Mouse (Mus musculus) liver (tissue): ENCODE data around the gene Lrrc74a.

ENCODE experiments used
- DNase-seq: peaks from one replicate; pipeline ENCODE4 v3.0.0-alpha.2; 2020; ENCODE audit warnings: mixed read lengths

Gene Lrrc74a

DNA sequence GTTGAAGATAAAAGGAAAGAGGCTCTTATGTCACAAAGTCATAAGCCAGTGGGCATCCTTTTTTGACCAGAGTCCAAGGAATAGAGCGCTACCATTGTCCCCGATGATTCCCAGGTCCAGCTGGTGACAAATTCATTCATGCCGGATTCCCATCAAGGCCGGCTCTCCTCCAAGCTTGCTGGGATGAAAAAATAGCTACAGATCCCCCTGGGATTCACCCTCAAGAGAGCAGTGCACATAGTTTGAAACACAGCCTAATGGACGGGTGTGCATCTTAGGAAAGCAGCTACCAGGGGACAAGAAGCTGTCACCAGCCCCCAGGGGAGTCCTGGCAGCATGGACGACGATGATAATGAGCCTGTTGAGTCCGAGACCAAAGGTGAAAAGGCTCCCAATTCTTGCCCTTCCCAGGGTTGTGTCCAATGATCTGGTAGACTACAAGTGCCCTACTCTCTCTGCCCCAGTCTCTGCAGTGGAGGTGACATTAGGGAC, at the start of gene Lrrc74a:
Gene Lrrc74a (plus strand): TSS at position 51 of the 492 bp plus-strand sequence.
- no peak for DNase-seq

DNA sequence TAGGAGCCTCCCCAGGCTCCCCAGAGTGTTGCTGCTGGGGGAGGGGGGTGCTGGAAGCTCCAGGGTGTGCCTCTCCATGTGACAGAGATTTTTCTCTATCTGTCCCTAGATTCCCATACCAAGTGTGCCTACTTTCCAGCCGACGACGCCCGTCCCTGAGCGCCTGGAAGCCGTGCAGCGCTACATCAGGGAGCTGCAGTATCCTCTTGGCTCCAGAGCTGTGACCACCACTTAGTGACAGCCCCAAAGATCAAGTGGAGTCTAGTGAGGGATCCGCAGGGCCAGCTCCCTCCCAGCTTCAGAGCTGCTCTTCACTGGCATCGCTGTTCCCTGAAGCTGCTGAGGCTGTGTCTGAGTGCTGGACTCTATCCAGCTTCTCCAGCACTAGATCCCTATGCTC, 48.9 kb upstream of the Lrrc74a start:
- DNase-seq: no peak

DNA sequence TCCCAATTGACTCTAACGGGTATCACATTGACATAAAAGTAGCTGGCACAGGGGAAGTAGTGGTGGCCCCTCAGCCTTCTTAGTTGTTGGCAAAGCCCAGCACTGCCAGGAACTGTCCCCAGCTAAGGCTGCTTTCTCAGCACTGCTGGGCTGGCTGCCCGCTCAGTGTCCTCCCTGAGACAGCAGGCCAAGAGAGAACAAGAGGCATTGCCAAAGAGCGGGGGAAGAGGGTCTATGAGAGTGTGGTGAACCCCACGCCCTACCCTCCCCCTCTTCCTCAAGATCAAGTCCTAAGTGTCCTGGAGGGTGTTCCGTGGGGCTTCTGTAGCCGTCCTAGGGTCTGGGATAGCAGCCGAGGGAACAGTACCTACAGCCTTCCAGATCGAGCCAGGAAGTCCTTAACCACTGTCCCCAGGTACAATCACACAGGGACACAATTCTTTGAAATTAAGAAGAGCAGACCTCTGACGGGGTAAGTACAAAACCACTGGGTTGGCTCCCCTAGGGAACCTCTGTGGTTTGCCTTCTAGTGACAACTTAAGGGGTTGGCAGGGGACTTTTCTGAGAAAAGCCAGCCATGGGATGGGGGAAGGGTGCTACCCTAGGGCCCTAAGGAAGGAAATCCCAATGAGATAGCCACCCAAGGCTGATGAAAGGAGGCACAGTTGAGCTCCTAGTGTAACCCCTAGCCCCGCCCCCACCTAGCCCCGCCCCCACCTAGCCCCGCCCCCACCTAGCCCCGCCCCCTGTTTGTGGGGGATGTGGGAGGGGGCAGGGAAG, 47.4 kb upstream of the Lrrc74a start:
- peak; percentile 26 for DNase-seq

DNA sequence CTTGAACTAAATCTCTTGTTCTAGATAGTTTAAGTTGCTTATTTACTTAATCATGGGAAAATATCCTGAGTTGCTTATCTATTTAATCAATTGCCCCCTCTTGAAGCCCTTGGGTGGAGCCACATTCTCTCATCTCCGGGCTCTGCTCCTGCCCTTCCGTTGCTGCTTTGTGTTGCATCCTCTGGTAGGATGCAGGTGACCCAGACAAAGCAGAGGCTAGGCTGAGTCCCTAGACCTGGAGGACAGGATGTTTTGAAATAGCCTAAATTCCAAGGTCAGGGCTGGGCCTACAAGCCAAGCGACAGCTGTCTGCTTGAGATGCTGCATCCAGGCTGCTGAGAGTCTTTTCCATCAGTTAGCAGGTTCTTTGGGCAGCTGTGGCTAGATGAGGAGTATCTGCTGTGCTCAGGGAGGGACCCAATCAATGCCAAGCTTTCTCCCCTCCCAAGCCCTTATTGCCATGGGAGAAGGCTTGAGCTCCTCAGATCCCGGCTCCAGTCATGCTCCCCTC, 46.7 kb upstream of the Lrrc74a start:
- no peak for DNase-seq

GRCm38 (mm10) chr12:86687971-86688573, 46.1 kb upstream of the Lrrc74a start:
- DNase-seq: peak; percentile 30

GRCm38 (mm10) chr12:86688917-86689316, 45.3 kb upstream of the Lrrc74a start:
- DNase-seq: no peak

GRCm38 (mm10) chr12:86690700-86691485, 43.3 kb upstream of the Lrrc74a start:
- no peak for DNase-seq

DNA sequence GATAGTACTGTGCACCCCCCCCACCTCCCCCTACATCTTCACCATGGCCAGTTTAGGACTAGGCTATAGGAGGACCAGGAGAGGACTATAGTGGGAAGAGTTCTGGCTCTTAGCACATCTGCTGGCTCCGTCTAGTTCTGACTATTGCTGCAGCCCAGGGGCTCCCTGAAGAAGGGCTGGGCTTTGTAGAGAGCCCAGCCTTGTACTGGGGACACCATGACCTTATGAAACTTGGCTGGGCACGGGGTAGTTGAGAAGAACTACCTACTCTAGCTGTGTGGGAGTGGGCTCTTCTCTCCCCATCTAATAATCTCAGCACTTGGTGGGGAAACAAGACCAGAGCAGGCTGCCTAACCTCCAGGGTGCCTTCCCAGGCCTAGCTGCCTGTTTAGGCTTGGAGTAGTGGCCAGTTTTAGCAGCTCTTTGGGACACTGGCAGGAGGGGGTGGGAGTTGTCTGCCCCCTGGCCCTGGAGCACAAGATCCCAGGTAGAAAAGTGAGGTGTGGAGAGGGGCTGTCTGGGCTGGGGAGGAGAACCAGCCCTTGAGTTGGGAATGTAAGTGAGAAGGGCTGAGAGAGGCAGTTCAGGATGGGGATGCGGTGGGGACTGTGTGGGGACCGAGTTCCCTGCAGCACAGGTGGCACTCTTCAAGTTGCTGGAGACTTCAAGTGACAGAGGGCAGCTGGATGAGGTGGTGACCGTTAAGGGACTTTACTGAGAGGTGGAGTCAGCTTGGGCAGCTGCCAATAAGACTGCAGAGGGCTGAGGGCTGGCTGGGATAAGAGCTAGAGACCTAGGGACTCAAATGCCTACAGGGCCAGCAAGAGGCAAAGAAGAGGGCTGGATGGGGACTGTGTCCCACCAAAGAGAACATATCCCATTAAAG, 41.5 kb upstream of the Lrrc74a start:
- no peak for DNase-seq

- DNase-seq: no peak
Measured at GRCm38 (mm10) chr12:86693389-86693788, 40.8 kb upstream of the Lrrc74a start.

GRCm38 (mm10) chr12:86694441-86694840, 39.7 kb upstream of the Lrrc74a start:
- DNase-seq: no peak

GRCm38 (mm10) chr12:86697996-86698395, 36.2 kb upstream of the Lrrc74a start:
- no peak for DNase-seq

- no peak for DNase-seq
Measured at GRCm38 (mm10) chr12:86698537-86698936, 35.6 kb upstream of the Lrrc74a start.

GRCm38 (mm10) chr12:86699965-86700926, 33.9 kb upstream of the Lrrc74a start:
- DNase-seq: no peak

- DNase-seq: no peak
Measured at GRCm38 (mm10) chr12:86700927-86701310, 33.2 kb upstream of the Lrrc74a start.

- no peak for DNase-seq
Measured at GRCm38 (mm10) chr12:86701491-86701890, 32.7 kb upstream of the Lrrc74a start.

DNA sequence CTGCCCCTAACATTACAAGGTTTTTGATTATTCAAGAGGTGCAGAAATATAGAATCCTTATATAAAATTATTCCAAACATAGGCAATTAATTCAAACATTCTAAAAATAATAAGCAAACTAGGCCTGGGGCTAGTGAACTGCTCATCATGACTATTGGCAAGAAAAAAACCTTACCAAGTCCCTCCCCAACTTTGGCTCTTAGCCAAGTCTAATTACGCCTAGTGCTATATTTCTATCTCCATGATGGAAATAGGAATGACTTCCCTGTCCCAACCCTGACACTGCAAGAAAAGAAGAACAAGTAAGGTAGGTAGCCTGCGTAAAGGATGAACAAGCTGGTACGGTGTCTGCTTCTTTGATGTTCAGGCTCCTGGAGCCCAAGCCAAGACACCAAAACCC, 31.5 kb upstream of the Lrrc74a start:
- DNase-seq: no peak

DNA sequence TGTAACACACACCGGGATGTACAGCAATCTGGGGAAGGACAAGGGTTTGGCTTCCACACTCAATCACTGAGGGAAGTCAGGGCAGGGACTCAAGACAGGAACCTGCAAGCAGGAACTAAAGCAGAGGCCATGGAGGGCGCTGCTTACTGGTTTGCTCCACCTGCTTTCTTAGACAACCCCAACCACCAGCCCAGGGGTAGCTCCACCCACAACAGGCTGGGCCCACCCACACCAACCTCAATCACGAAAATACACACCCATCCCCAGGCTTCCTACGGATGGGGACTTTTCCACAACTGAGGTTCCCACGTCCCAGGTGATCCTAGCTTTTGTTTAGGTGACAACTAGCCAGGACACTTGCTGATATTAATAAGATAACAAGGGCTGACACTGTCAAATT, 28.3 kb upstream of the Lrrc74a start:
- DNase-seq: no peak

GRCm38 (mm10) chr12:86714026-86714425, 20.1 kb upstream of the Lrrc74a start:
- no peak for DNase-seq

GRCm38 (mm10) chr12:86715401-86715800, 18.8 kb upstream of the Lrrc74a start:
- DNase-seq: peak; percentile 58

GRCm38 (mm10) chr12:86716962-86717361, 17.2 kb upstream of the Lrrc74a start:
- DNase-seq: no peak
